ENCODE assay signal across 8 mouse cellular contexts in the genomic region with DNA sequence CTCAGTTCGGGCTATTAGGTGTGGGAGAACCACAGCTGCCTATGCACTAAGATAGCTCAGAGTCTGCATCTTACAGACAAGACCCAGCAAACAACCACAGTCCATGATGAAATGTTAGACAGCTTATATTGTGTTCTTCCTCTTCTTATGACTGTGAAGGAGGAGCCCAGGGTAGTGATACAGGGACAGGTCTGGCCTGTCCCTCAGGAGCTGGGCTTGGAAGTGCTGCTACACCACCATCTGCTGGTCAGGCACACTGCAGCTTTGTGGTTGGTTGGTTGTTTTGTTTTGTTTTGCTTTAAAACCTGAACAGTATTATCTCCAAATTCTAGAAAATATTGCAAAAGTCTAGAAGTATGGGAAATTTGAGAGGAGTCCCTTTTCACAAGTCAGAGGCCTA. TPM values are rescaled to one million over a fixed set of nuclear protein-coding genes. Genes with fewer than 3 reads are reported as not detected.
DNase-seq lines count a peak whose midpoint lies in the region; ATAC-seq and TF ChIP-seq lines count a peak whose summit lies in the region.
"Had no signal": no experiment of that assay in that cellular context is flagged by ENCODE, and none has a peak within 500 bp of the region (broad histone marks: within the 10 kb centered on the region; RNA-seq: fewer than 3 reads in every experiment).

No protein-coding gene starts in this region.

- no peak overlapping the region for H3K9ac ChIP-seq in liver, embryonic 13.5 days

- DNase-seq in liver, embryonic 13.5 days = no peak
- no peak for DNase-seq in liver
- DNase-seq in heart, adult 9 months (ENCODE audit: low spot score in 2 of 2) = peak; percentile 41 to 44
- DNase-seq in right cerebral cortex, postnatal 36 days (ENCODE audit: low spot score in 2 of 2) = no peak
- no peak for DNase-seq in layer of hippocampus, postnatal 10 days (ENCODE audit: low spot score in 2 of 2)

- H3K4me1 ChIP-seq in liver, embryonic 13.5 days (replicated peaks) = no peaks in the 10 kb centered on the region
- no peaks in the 10 kb centered on the region; the same call in 1 of the 2 replicates for H3K4me1 ChIP-seq in bone marrow, adult 2 months (ENCODE audit: control insufficient read depth, insufficient read depth, low read length)

- no peaks in the 10 kb centered on the region for H3K27me3 ChIP-seq in liver, embryonic 13.5 days

- H3K9me3 ChIP-seq in liver, embryonic 13.5 days (replicated peaks) = no peaks in the 10 kb centered on the region

- no peaks in the 10 kb centered on the region for H3K36me3 ChIP-seq in liver, embryonic 13.5 days

- 52% methylated on average over 1 of the region's 1 CpGs for WGBS in liver, embryonic 13.5 days (ENCODE audit: insufficient replicate concordance)
- WGBS in bone marrow, adult 2 months = 50% methylated on average over 1 of the region's 1 CpGs

- ATAC-seq in liver, embryonic 13.5 days (ENCODE audit: low read depth) = 0 out of 2 replicates have a peak, but pooled peaks have one; percentile 31
- ATAC-seq in megakaryocyte, adult 5-6 weeks (ENCODE audit: poor library complexity, severe bottlenecking) = peak; percentile 83

- H3K27ac ChIP-seq in liver, embryonic 13.5 days = no peak overlapping the region
- H3K27ac ChIP-seq in bone marrow, adult 2 months (ENCODE audit: control insufficient read depth, insufficient read depth, low read depth, low read length, poor library complexity) = no peak overlapping the region

- TF ChIP-seq CTCF in bone marrow, adult 2 months (IDR thresholded peaks at IDR 0.05; ENCODE audit: control insufficient read depth, insufficient read depth, low read length) = peak; percentile 40

- H3K4me3 ChIP-seq in liver, embryonic 13.5 days (replicated peaks) = no peak overlapping the region
- H3K4me3 ChIP-seq in bone marrow, adult 2 months (replicated peaks; ENCODE audit: control insufficient read depth, low read depth, low read length) = no peak overlapping the region
- H3K4me3 ChIP-seq: erythroblast, embryonic 14.5 days had no signal

- no peak for TF ChIP-seq POLR2A in bone marrow, adult 2 months (IDR thresholded peaks at IDR 0.05; ENCODE audit: borderline replicate concordance, control insufficient read depth, low read depth, low read length)

- no peak overlapping the region for H3K4me2 ChIP-seq in liver, embryonic 13.5 days

RNA-seq across cellular contexts. Expression of a gene that starts 38.2 kb away (rescaled TPM):
- 1.5 and 2.6 TPM in 2 replicates for polyA plus RNA-seq in liver, embryonic 13.5 days (2015; fragmentation: Nextera tagmentation; extraction: Ambion mirVana)
- polyA plus RNA-seq in bone marrow, adult 2 months (2011; ENCODE audit: insufficient read depth, insufficient read length, low replicate concordance, missing spikeins) = 3.9 and 6.3 TPM in 2 replicates
- 7.9 and 9.0 TPM in 2 replicates for total RNA-seq in megakaryocyte, adult 5-6 weeks (2015)
- 5.0 and 7.2 TPM in 2 replicates for total RNA-seq in megakaryocyte, adult 5-6 weeks (2017)
- total RNA-seq in layer of hippocampus, postnatal 10 days (2021) = 10 to 100 TPM; 11.7 to 18.6 TPM
- polyA plus RNA-seq: erythroblast, embryonic 14.5 days had no signal

RNA-seq across cellular contexts. Expression of a gene that starts 38.2 kb away (rescaled TPM):
- polyA plus RNA-seq in liver, embryonic 13.5 days (2015; fragmentation: Nextera tagmentation; extraction: Ambion mirVana) = 11.6 and 12.6 TPM in 2 replicates
- 4.4 and 13.1 TPM in 2 replicates for polyA plus RNA-seq in bone marrow, adult 2 months (2011; ENCODE audit: insufficient read depth, insufficient read length, low replicate concordance, missing spikeins)
- 16.0 and 16.2 TPM in 2 replicates for total RNA-seq in megakaryocyte, adult 5-6 weeks (2015)
- total RNA-seq in megakaryocyte, adult 5-6 weeks (2017) = 11.6 and 14.5 TPM in 2 replicates
- total RNA-seq in layer of hippocampus, postnatal 10 days (2021) = 10 to 100 TPM; 10.8 to 13.1 TPM

Comparison
In these comparisons a context has a peak if more than half of its experiments do, and no peak if none do; other contexts are left out.
1. DNase-seq: peak in heart, adult 9 months (2 of 2); none in liver, embryonic 13.5 days (single experiment), liver (single experiment), right cerebral cortex, postnatal 36 days (0 of 2) and layer of hippocampus, postnatal 10 days (0 of 2).